Mouse (Mus musculus) hindlimb bud, embryonic 11.5 days (tissue): ENCODE results near the gene Hoxa11.

Experiments
- DNase-seq: peaks from one replicate; pipeline ENCODE4 v3.0.0-alpha.2; 2012; ENCODE audit warnings: low read depth, low spot score; ENCODE audit errors: extremely low spot score

The Hoxa11 gene

DNA sequence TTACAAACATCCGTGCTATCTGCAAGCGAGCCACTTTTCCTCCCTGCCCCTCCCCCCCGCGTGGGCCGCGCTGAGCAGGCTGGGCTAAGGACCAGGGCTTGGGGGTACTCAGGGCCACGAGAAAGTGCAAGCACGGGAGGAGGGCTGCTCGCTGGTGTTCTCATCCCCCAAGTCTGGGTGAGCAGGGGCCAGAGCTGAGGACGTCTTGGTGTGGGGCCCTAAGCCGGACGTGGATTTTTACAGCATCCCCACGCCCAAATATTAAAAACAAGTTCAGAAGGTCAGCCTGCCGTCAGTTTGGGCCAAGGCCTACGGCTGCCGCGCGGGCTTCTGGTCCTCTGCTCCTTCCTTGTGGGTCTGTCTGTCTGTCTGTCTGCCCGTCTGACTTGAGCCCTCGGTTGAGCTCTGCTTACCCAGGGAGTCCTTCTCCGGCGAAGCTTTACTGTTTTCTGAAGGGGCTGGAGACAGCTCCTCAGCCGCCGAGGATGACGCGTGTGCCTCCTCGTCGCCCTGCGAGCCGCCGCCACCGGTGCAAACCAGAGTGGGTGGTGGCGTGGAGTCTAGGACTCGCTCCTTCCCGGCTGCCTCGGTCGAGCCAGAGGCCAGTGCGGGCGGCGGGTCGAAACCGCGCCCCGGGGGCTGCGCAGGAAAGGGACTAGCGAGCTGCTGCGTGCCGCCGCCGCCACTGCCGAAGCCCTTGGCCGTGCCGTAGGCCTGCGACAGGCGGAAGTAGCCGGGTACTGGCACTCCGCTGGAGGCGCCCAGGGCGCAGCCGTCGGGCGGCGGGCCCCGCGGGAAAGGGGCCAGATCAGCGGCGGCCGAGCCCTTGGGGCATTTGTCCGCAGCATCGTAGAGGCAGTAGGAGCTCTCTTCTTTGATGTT lies 11.8 kb downstream of the Hoxa11 start:
- no peak for DNase-seq

DNA sequence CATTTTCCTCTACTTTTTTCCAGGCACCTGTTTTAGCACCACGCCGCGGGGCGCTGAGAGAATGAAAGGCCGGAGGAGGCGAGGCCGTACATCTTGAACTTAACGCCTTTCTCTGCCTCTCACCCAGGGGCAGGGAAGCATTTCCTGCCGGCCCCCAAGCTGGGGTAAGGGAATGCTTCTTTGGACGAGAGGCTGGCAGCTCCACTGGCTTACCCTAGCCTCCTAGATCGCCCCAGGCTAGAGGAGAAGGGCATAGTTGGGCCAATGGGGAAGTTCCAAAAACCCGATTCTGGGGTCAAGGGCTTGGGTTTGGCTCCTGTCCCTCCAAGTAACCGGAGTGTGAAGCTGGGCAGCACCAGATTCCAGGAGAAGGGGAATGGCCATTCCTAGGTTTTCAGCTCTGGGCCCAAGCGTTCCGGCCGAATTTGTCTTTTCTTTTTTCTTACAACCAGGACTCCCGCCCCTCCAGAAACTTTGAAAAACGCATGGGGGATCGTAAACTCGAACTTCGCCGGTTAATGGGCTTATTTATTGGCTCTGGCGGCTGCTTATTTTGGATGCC lies 12.5 kb downstream of the Hoxa11 start:
- DNase-seq = no peak

- no peak for DNase-seq
Observed at GRCm38 (mm10) chr6:52232568-52232965, 13.0 kb downstream of the Hoxa11 start.

- no peak for DNase-seq
Observed at GRCm38 (mm10) chr6:52231885-52232567, 13.6 kb downstream of the Hoxa11 start.

DNA sequence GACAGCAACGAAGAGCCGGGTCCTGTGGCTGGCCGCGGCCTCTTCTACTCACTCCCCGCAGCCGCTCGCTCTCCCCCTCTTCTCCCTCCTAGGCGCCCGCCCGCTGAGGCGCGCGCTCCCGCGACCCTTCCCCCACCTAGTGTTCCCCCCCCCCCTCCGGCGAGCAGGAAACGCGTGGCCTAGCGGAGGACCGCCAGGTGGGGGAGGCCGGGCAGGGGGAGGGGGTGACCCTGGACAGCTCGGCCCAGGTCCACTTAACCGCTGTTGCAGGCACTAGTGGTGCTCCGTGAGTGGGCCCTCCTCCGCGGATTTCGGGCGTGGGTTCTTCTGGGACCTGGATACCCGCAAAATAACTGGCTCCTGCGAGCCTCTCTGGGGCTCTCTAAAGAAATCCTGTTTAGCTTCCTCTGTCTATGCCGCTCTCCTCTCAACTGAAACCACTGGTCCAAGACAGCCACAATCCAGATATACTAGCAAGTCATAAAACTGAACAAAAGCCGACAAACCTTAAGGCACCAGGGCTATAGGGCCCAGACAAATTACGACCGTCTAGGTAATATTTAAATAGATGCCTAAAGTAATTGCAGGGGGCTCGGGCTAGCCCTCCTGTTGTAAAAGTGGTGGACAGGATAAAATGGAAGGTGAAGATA lies 15.0 kb downstream of the Hoxa11 start, which contains the start of gene Hoxa9:
TSS of gene Hoxa9 (minus strand) at position 574 of the 650 bp plus-strand sequence.
- DNase-seq = no peak

DNA sequence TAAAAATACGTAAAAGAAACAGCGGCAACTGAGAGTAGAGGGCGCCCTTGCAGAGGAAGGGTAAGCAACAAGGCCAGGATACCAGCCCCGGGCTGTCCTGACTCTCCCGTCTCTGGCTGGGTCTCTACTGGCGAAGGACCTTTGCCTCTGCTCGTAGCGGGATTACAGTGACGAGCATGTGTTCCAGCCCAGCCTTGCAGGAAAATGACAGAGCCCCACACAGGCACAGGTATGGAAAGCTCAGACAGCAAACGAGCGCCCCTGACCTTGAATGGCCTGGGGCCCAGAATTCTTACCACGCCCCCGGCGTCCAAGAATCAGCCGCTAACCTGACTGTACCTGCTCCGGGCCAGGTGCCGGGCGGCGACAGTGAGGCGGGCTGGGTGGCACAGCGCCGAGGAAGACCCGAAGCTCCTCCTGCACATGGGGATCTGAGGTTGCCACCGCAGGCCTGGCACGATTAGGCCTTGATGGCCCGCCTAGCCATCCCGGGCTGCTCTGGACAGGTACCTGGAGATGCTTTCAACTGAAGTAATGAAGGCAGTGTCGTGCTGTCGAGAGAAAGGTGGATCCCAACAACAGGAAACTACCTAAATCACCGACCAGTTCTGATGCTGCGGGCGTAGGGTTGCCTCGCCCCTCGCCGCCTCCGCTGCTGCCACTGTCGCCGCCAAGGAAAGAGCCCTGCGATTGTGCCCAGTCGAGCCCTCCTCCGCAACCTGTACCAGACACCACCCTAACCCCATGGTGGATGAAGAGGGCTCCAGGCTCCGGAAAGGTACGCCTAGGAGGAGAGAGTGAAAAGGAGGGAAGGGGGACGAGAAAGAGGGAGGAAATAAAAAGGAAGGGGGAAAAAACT lies 15.8 kb downstream of the Hoxa11 start:
- no peak for DNase-seq

GRCm38 (mm10) chr6:52228475-52229465 lies 16.8 kb downstream of the Hoxa11 start:
- no peak for DNase-seq

GRCm38 (mm10) chr6:52227470-52228222 lies 18.0 kb downstream of the Hoxa11 start:
- no peak for DNase-seq

DNA sequence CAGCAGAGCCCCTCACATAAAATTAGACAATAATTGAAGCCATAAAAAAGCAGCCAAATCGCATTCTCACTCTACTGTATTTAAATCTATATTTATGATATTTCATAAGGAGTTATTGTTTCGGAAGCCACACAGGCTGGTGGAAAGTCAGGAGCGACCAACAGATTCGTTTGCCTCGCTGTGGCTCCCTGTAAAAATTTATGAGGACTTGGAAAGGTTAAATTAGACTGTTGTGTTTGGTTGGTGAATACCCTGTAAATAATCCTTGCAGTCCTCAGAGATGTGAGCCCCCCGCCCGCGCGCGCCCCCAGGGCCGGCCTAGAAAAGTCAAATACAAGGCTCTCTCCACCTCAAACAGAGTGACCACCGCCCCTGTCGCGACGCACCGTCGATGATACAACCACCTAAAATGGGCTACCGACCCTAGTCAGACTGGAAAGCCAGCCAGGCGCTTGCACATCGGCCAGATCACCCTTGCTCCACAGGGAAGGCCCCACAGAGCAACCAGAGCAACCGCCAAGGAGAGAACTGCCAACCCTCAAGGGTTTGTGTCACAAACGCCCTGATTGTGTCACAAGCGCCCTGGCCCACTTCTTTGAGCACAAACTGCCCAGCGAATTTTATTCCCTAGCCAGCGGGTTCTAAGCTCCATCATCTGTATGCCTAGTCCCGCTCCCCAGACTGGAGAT lies 18.9 kb downstream of the Hoxa11 start:
- DNase-seq = no peak

GRCm38 (mm10) chr6:52225612-52226568 lies 19.7 kb downstream of the Hoxa11 start:
- no peak for DNase-seq

GRCm38 (mm10) chr6:52224895-52225611 lies 20.6 kb downstream of the Hoxa11 start:
- DNase-seq = no peak

DNA sequence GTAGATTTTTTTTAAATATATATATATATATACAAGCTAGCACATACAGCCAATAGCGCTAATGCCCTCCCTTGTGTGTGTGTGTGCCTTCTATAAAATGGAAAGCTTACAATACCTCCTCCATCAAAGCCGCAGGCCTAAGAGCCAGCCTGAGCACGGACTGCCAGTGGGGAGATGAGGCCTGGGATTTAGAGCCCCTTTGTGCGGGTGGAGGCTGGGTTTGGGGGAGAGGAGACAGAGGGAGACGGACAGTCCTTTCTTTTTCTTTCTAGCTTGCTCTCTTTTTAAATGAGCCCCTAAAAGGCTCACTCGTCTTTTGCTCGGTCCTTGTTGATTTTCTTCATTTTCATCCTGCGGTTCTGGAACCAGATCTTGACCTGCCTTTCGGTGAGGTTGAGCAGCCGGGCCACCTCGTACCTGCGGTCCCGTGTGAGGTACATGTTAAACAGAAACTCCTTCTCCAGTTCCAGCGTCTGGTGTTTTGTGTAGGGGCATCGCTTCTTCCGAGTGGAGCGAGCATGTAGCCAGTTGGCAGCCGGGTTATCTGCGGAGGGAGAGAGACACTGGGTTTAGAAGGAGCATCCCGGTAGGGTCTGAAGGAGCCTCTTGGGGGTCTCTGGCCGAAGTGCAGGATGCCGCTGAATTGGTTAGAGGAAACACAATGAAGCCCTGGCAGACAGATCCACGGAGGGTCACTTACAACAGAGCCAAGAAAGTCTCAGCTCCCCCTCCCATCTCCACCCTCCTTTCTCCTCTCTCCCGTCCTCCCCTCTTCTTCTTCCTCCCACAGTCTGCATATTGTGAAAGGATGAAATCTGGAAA lies 21.5 kb downstream of the Hoxa11 start:
- no peak for DNase-seq

DNA sequence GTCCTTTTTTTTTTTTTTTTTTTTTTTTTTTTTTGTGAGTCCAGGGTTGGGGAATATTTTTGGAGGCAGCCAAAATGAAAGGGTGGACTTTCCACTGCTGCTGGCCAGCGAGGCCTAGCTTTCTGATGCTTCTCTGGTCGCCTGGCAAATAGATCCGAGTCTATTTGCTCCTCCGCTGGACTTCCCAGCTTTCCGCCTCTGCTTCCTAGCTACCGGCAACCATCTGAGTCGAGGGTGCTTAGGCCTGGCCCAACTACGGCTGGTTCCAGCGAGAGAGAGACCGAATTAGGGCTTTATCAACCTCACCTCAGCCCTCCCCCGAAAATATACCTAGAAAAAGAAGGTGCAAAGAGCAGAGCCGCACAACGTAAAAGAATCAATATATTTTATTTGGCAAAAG lies 22.9 kb downstream of the Hoxa11 start:
- no peak for DNase-seq

- DNase-seq = no peak
Observed at GRCm38 (mm10) chr6:52221993-52222685, 23.5 kb downstream of the Hoxa11 start.
